Mouse (Mus musculus) CH12.LX (cell line): ENCODE data around the gene Cldn22. TPM values are rescaled to one million over a fixed set of nuclear protein-coding genes. Genes with fewer than 3 reads are reported as not detected.

Source experiments
- DNase-seq: peaks from one replicate; pipeline ENCODE4 v3.0.0-alpha.2; 2013; ENCODE audit errors: extremely low read depth
- H3K27ac ChIP-seq: 2 replicates; pipeline ENCODE4 v1.5.1; 2012; ENCODE audit warnings: low read depth, mild to moderate bottlenecking, control low read depth, moderate library complexity; ENCODE audit not compliant: insufficient read depth
- H3K27me3 ChIP-seq: replicated peaks from 2 replicates; pipeline ENCODE3; 2012; ENCODE audit warnings: inconsistent platforms
- H3K36me3 ChIP-seq, 2 experiments: replicated peaks in 1 of 2; 2 replicates each; pipeline versions ENCODE3 to v1.6.1; 2012; ENCODE audit warnings: inconsistent platforms in 1 of 2, low read length in 1 of 2, mild to moderate bottlenecking in 1 of 2, mixed read lengths in 1 of 2, moderate library complexity in 1 of 2; ENCODE audit not compliant: control insufficient read depth in 1 of 2, insufficient read depth in 1 of 2
- H3K4me1 ChIP-seq, 2 experiments: 2 replicates each; pipeline ENCODE4 v1.6.1; 2012; ENCODE audit warnings: inconsistent platforms in 1 of 2, moderate library complexity in 1 of 2; ENCODE audit not compliant: insufficient read depth in 2 of 2, control insufficient read depth in 1 of 2
- H3K4me2 ChIP-seq: 2 replicates; pipeline ENCODE4 v1.6.1; 2012; ENCODE audit warnings: low read depth, mild to moderate bottlenecking, control low read depth; ENCODE audit not compliant: poor library complexity, insufficient read depth, severe bottlenecking
- H3K4me3 ChIP-seq, 3 experiments: fragments of 150-350 bp in 1 of 3; sonication (generic) in 1 of 3; replicated peaks in 1 of 3; 2 replicates each; pipeline versions ENCODE3 to v1.5.1; 2011 to 2012; ENCODE audit warnings: low read depth in 2 of 3, low read length in 2 of 3, mild to moderate bottlenecking in 2 of 3, moderate library complexity in 2 of 3, control low read depth in 1 of 3, improper control_type of control experiment in 1 of 3, inconsistent platforms in 1 of 3, mixed read lengths in 1 of 3; ENCODE audit not compliant: poor library complexity in 1 of 3
- H3K79me2 ChIP-seq: replicated peaks from 2 replicates; pipeline ENCODE4 v1.6.1; 2012; ENCODE audit warnings: mild to moderate bottlenecking, moderate library complexity; ENCODE audit not compliant: control insufficient read depth, poor library complexity, insufficient read depth, severe bottlenecking; ENCODE audit errors: extremely low read depth
- H3K9ac ChIP-seq: 2 replicates; pipeline ENCODE4 v1.6.1; 2012; ENCODE audit warnings: low read depth, mild to moderate bottlenecking, control low read depth, moderate library complexity; ENCODE audit not compliant: insufficient read depth
- H3K9me3 ChIP-seq: replicated peaks from 2 replicates; pipeline ENCODE3; 2012; ENCODE audit warnings: low read length, inconsistent platforms, mixed read lengths
- CHD1 ChIP-seq: IDR thresholded peaks from 2 replicates; pipeline ENCODE4 v1.6.1; 2012; ENCODE audit warnings: low read depth, low read length, improper control_type of control experiment, inconsistent platforms
- CHD2 ChIP-seq: IDR thresholded peaks from 2 replicates; pipeline ENCODE4 v1.6.1; 2011; ENCODE audit warnings: low read length, improper control_type of control experiment
- CTCF ChIP-seq, 2 experiments: IDR thresholded peaks in 1 of 2; conservative IDR thresholded peaks in 1 of 2; 2 replicates each; pipeline ENCODE4 v1.5.1; 2011 to 2012; ENCODE audit warnings: low read depth in 2 of 2, low read length in 2 of 2, improper control_type of control experiment in 1 of 2, inconsistent platforms in 1 of 2, mild to moderate bottlenecking in 1 of 2, moderate library complexity in 1 of 2
- E2F4 ChIP-seq: IDR thresholded peaks from 2 replicates; pipeline ENCODE4 v1.6.1; 2011; ENCODE audit warnings: low read depth, low read length, improper control_type of control experiment; ENCODE audit not compliant: insufficient replicate concordance
- GABPA ChIP-seq: IDR thresholded peaks from 2 replicates; pipeline ENCODE4 v1.6.1; 2012; ENCODE audit warnings: low read depth, low read length, improper control_type of control experiment, inconsistent platforms; ENCODE audit not compliant: insufficient replicate concordance
- HCFC1 ChIP-seq: IDR thresholded peaks from 2 replicates; pipeline ENCODE4 v1.6.1; 2012; ENCODE audit warnings: low read depth, mild to moderate bottlenecking, inconsistent platforms, low read length, improper control_type of control experiment
- JUN ChIP-seq: IDR thresholded peaks from 2 replicates; pipeline ENCODE4 v1.6.1; 2011; ENCODE audit warnings: low read depth, mild to moderate bottlenecking, low read length, improper control_type of control experiment, moderate library complexity; ENCODE audit not compliant: insufficient read depth
- JUND ChIP-seq: conservative IDR thresholded peaks from 2 replicates; pipeline ENCODE4 v1.6.1; 2011; ENCODE audit warnings: low read depth, low read length, improper control_type of control experiment
- MAX ChIP-seq: IDR thresholded peaks from 2 replicates; pipeline ENCODE4 v1.6.1; 2011; ENCODE audit warnings: low read length, improper control_type of control experiment
- MEF2A ChIP-seq: IDR thresholded peaks from 2 replicates; pipeline ENCODE4 v1.6.1; 2014; ENCODE audit warnings: low read depth, mild to moderate bottlenecking, inconsistent platforms, low read length, improper control_type of control experiment, borderline replicate concordance
- NELFE ChIP-seq: IDR thresholded peaks from 2 replicates; pipeline ENCODE4 v1.6.1; 2011; ENCODE audit warnings: low read depth, low read length, improper control_type of control experiment
- PAX5 ChIP-seq: IDR thresholded peaks from 2 replicates; pipeline ENCODE4 v1.6.1; 2012; ENCODE audit warnings: low read length, inconsistent platforms, mixed read lengths
- POLR2A ChIP-seq: IDR thresholded peaks from 2 replicates; pipeline ENCODE4 v1.6.1; 2011; ENCODE audit warnings: low read depth, mild to moderate bottlenecking, improper control_type of control experiment, low read length
- RCOR1 ChIP-seq: conservative IDR thresholded peaks from 2 replicates; pipeline ENCODE4 v1.6.1; 2012; ENCODE audit warnings: low read depth, mild to moderate bottlenecking, inconsistent platforms, low read length, improper control_type of control experiment
- SIN3A ChIP-seq: IDR thresholded peaks from 2 replicates; pipeline ENCODE4 v1.6.1; 2012; ENCODE audit warnings: low read length, improper control_type of control experiment, inconsistent platforms
- TBP ChIP-seq: conservative IDR thresholded peaks from 2 replicates; pipeline ENCODE4 v1.6.1; 2011; ENCODE audit warnings: low read depth, low read length, improper control_type of control experiment
- USF1 ChIP-seq: IDR thresholded peaks from 2 replicates; pipeline ENCODE4 v1.6.1; 2014; ENCODE audit warnings: low read depth, mild to moderate bottlenecking, inconsistent platforms, low read length, improper control_type of control experiment
- USF2 ChIP-seq: conservative IDR thresholded peaks from 2 replicates; pipeline ENCODE4 v1.6.1; 2011; ENCODE audit warnings: low read depth, low read length, improper control_type of control experiment
- dilution Hi-C: fragments of 300-500 bp; cut with MboI; formaldehyde crosslinking; loops from 2 replicates; pipeline ENCODE4 v1.14.3; 2020; ENCODE audit warnings: low sequenced_read_pairs; ENCODE audit not compliant: extremely low pct_unique_long_range_greater_than_20kb, extremely low pct_ligation_motif_present
- in situ Hi-C: fragments of 300-500 bp; cut with MboI; formaldehyde crosslinking; loops from 3 replicates; pipeline ENCODE4 v1.14.3; 2019; ENCODE audit warnings: low sequenced_read_pairs, low pct_ligation_motif_present, low pct_unique_long_range_greater_than_20kb, mixed read lengths
- polyA plus RNA-seq: library from polyadenylated mRNA; unstranded; fragments of >175 nt; gene quantifications from 2 replicates; pipeline ENCODE4 v1.2.1, GENCODE M21; 2012; ENCODE audit warnings: low read depth; ENCODE audit not compliant: insufficient read length
- total RNA-seq, 2 experiments: library from RNA; depleted of rRNA; stranded (reverse); fragments of 300-350 nt in 1 of 2; fragments of >200 nt in 1 of 2; gene quantifications; 2 replicates each; pipeline ENCODE4 v1.2.3; 2012 to 2014

Cldn22 gene
- total and polyA plus RNA-seq, 3 experiments = not detected

DNA sequence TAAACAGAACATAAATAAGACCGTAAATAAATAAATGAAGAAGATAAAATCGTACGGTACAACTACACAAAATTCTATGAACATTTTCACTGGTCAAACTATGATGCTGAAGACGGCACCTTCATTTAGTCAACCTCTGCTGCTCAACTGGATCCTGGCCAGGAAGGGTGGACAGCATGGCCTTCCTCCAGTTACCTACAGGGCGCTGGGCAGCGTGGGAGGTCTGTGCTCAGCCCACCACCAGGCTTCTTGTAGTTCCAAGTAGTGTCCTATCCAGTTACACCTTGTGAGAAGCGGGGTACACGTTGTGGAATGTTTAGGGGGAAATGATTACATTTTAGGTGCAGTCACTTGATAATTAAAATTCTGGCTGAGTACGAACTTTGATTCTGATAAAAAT, 2.6 kb downstream of the Cldn22 start:
- no peaks in the 10 kb centered on the region for H3K9me3 ChIP-seq
- TF ChIP-seq CTCF (conservative IDR thresholded peaks at IDR 0.05 in 1 of 2, IDR thresholded peaks at IDR 0.05 in 1 of 2; ENCODE audit: low read depth in 2 of 2, low read length in 2 of 2) (no peak), NELFE (no peak), CHD1 (no peak), E2F4 (no peak), MEF2A (no peak), JUN (no peak), TBP (no peak), JUND (no peak), POLR2A (no peak), SIN3A (no peak), USF2 (no peak), MAX (no peak)
- no peak overlapping the region for H3K9ac ChIP-seq
- H3K4me3 ChIP-seq = no peak overlapping the region
- H3K79me2 ChIP-seq = no peaks in the 10 kb centered on the region
- H3K27ac ChIP-seq = no peak overlapping the region
- no peaks in the 10 kb centered on the region for H3K36me3 ChIP-seq
- no peaks in the 10 kb centered on the region for H3K27me3 ChIP-seq
- dilution Hi-C loops = no loop called here
- H3K4me2 ChIP-seq = no peak overlapping the region
- in situ Hi-C loops = no loop called here
- DNase-seq = no peak
- H3K4me1 ChIP-seq = no peaks in the 10 kb centered on the region

DNA sequence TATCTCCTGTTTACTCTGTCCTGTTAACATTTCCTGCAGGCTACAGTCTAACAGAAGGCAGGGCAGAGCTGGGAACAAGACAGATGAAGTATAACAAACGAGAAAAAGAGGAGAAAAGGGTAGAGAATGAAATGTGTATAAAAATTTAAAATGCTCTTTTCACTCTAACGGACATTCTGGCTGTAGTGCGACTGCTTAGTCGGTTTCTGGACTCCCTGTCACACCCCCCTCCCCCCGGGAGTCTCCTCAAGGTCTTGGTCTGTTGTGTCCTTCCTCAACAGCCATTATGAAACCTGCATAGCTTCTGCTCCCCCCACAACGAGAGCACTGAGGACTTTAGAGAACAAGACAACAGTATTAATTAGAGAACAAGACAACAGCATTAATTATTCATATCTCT, 8.3 kb downstream of the Cldn22 start:
- TF ChIP-seq SIN3A (no peak), TBP (no peak), NELFE (no peak), RCOR1 (no peak), PAX5 (no peak), MAX (no peak), JUND (no peak), GABPA (no peak), CHD2 (no peak), JUN (no peak), USF1 (no peak), HCFC1 (no peak)
- Histone ChIP-seq H3K4me3 (no peak overlapping the region), H3K27me3 (no peaks in the 10 kb centered on the region), H3K9me3 (no peaks in the 10 kb centered on the region), H3K4me2 (no peak overlapping the region), H3K4me1 (no peaks in the 10 kb centered on the region), H3K27ac (no peak overlapping the region), H3K36me3 (no peaks in the 10 kb centered on the region), H3K79me2 (no peaks in the 10 kb centered on the region), H3K9ac (no peak overlapping the region)
- in situ Hi-C loops (no loop called here), dilution Hi-C loops (no loop called here)
- DNase-seq = no peak
